Comparison of ENCODE assay signal across 8 mouse cellular contexts in genomic region chr12:69360997-69361899, GRCm38 (mm10). TPM values are rescaled to one million over a fixed set of nuclear protein-coding genes. Genes with fewer than 3 reads are reported as not detected.
DNase-seq lines count a peak whose midpoint lies in the region; ATAC-seq and TF ChIP-seq lines count a peak whose summit lies in the region.
"Not testable (repeated sequence)": the region's sequence is repeated elsewhere in the genome, so short reads cannot be mapped to it uniquely, and the experiment has no call there.

No protein-coding gene starts in this region.

- H3K4me3 ChIP-seq in embryonic facial prominence, embryonic 14.5 days (ENCODE audit: low read depth, low read length), result peak overlapping the region; percentile 46
- H3K4me3 ChIP-seq in limb, embryonic 14.5 days (replicated peaks; ENCODE audit: low read length), result peak overlapping the region; percentile 35
- H3K4me3 ChIP-seq in midbrain, postnatal 0 days (ENCODE audit: low read depth, low read length), result peak overlapping the region; percentile 50

- peak; percentile 69; the same call in 1 of the 2 replicates for TF ChIP-seq POLR2A in limb, embryonic 14.5 days (IDR thresholded peaks at IDR 0.05; ENCODE audit: borderline replicate concordance, extremely low read depth, insufficient read depth, insufficient read length)

- H3K9me3 ChIP-seq in embryonic facial prominence, embryonic 14.5 days (ENCODE audit: control insufficient read depth, low read length); limb, embryonic 14.5 days (ENCODE audit: control insufficient read depth, low read length); midbrain, postnatal 0 days (ENCODE audit: low read length): not testable (repeated sequence)

- H3K27ac ChIP-seq in embryonic facial prominence, embryonic 14.5 days (replicated peaks; ENCODE audit: low read depth, low read length), result peak overlapping the region; percentile 98
- peak overlapping the region; percentile 92 for H3K27ac ChIP-seq in limb, embryonic 14.5 days (replicated peaks; ENCODE audit: low read depth, low read length)
- peak overlapping the region; percentile 81 for H3K27ac ChIP-seq in midbrain, postnatal 0 days (ENCODE audit: low read depth, low read length)

- peak overlapping the region; percentile 70 for H3K9ac ChIP-seq in embryonic facial prominence, embryonic 14.5 days (ENCODE audit: low read depth, low read length)
- peak overlapping the region; percentile 64 for H3K9ac ChIP-seq in limb, embryonic 14.5 days (ENCODE audit: low read depth, low read length, severe bottlenecking)
- H3K9ac ChIP-seq in midbrain, postnatal 0 days (replicated peaks; ENCODE audit: low read length, poor library complexity, severe bottlenecking), result peak overlapping the region; percentile 60

- H3K36me3 ChIP-seq in embryonic facial prominence, embryonic 14.5 days (ENCODE audit: control insufficient read depth, insufficient read depth, low read length); limb, embryonic 14.5 days (ENCODE audit: control insufficient read depth, insufficient read depth, low read length); midbrain, postnatal 0 days (ENCODE audit: insufficient read depth, low read length): not testable (repeated sequence)

- TF ChIP-seq CTCF in midbrain, postnatal 0 days (IDR thresholded peaks at IDR 0.05), result peak; percentile 51

- ATAC-seq in embryonic facial prominence, embryonic 14.5 days (ENCODE audit: low read depth), result peak; percentile 95
- peak; percentile 95 for ATAC-seq in limb, embryonic 14.5 days (ENCODE audit: low FRiP score, low read depth)
- ATAC-seq in midbrain, postnatal 0 days (ENCODE audit: low FRiP score), result peak; percentile 95

- WGBS in embryonic facial prominence, embryonic 14.5 days, result under 1% methylated on average over 39 of the region's 50 CpGs
- under 1% methylated on average over 38 of the region's 50 CpGs for WGBS in limb, embryonic 14.5 days
- WGBS in midbrain, postnatal 0 days, result under 1% methylated on average over 40 of the region's 50 CpGs

- not testable (repeated sequence) for H3K27me3 ChIP-seq in embryonic facial prominence, embryonic 14.5 days (replicated peaks; ENCODE audit: control insufficient read depth, insufficient read depth, low read length); limb, embryonic 14.5 days (ENCODE audit: control insufficient read depth, insufficient read depth, low read length); midbrain, postnatal 0 days (ENCODE audit: insufficient read depth, low read length)

- H3K4me1 ChIP-seq in embryonic facial prominence, embryonic 14.5 days (ENCODE audit: control insufficient read depth, insufficient read depth, low read length); midbrain, postnatal 0 days (ENCODE audit: insufficient read depth, low read length): not testable (repeated sequence)
- peaks cover 15% of the 10 kb centered on the region; the same call in 1 of the 2 replicates for H3K4me1 ChIP-seq in limb, embryonic 14.5 days (ENCODE audit: control insufficient read depth, insufficient read depth, low read length)

- H3K4me2 ChIP-seq in embryonic facial prominence, embryonic 14.5 days (ENCODE audit: low read depth, low read length), result peak overlapping the region; percentile 76
- peak overlapping the region; percentile 75 for H3K4me2 ChIP-seq in limb, embryonic 14.5 days (replicated peaks; ENCODE audit: low read depth, low read length, severe bottlenecking)
- H3K4me2 ChIP-seq in midbrain, postnatal 0 days (ENCODE audit: low read depth, low read length, poor library complexity, severe bottlenecking), result peak overlapping the region; percentile 48

- DNase-seq in 3T3-L1 (ENCODE audit: low read depth, low spot score), result peak; percentile 97
- peak; percentile 98 to 100 for DNase-seq in adrenal gland, postnatal 4 days (ENCODE audit: low spot score in 2 of 2)
- peak; percentile 99 for DNase-seq in embryonic facial prominence, embryonic 14.5 days (ENCODE audit: low spot score)
- peak; percentile 99 for DNase-seq in heart, adult 8-10 months (ENCODE audit: low spot score)
- peak; percentile 99 for DNase-seq in kidney, adult 9 months
- DNase-seq in limb, embryonic 14.5 days (ENCODE audit: low spot score), result peak; percentile 99
- peak; percentile 98 for DNase-seq in midbrain, postnatal 0 days (ENCODE audit: low spot score)
- DNase-seq in spleen, postnatal 14 days (ENCODE audit: low spot score in 2 of 2), result peak; percentile 100

RNA-seq across cellular contexts. Expression of gene Nemf, which starts 4.3 kb away (rescaled TPM):
- total RNA-seq in adrenal gland, postnatal 4 days (2021), result 10 to 100 TPM; 45.4 to 49.9 TPM
- polyA plus RNA-seq in embryonic facial prominence, embryonic 14.5 days (2014; fragmentation: Nextera tagmentation; extraction: Ambion mirVana), result 65.8 and 75.1 TPM in 2 replicates
- 10 to 100 TPM; 18.9 to 22.6 (median 20.7) TPM for total RNA-seq in heart, adult 8-10 months (2022)
- 31.2 and 37.8 TPM in 2 replicates for polyA plus RNA-seq in limb, embryonic 14.5 days (2012; rRNA removed)
- polyA plus RNA-seq in limb, embryonic 14.5 days (2014; fragmentation: Nextera tagmentation; extraction: Ambion mirVana), result 78.6 and 83.0 TPM in 2 replicates
- total RNA-seq in midbrain, postnatal 0 days (2014; rRNA removed), result 24.0 and 40.8 TPM in 2 replicates
- 63.9 and 69.6 TPM in 2 replicates for polyA plus RNA-seq in midbrain, postnatal 0 days (2015; fragmentation: Nextera tagmentation; extraction: Ambion mirVana)

RNA-seq across cellular contexts. Expression of gene Arf6, which starts 10.7 kb away (rescaled TPM):
- total RNA-seq in adrenal gland, postnatal 4 days (2021), result 100 to 1,000 TPM; 100 to 105 TPM
- polyA plus RNA-seq in embryonic facial prominence, embryonic 14.5 days (2014; fragmentation: Nextera tagmentation; extraction: Ambion mirVana), result 62.3 and 66.7 TPM in 2 replicates
- 10 to 100 TPM; 33.7 to 39.7 (median 39.6) TPM for total RNA-seq in heart, adult 8-10 months (2022)
- polyA plus RNA-seq in limb, embryonic 14.5 days (2012; rRNA removed), result 106 and 118 TPM in 2 replicates
- polyA plus RNA-seq in limb, embryonic 14.5 days (2014; fragmentation: Nextera tagmentation; extraction: Ambion mirVana), result 81.4 and 82.2 TPM in 2 replicates
- total RNA-seq in midbrain, postnatal 0 days (2014; rRNA removed), result 122 TPM in 2 replicates
- polyA plus RNA-seq in midbrain, postnatal 0 days (2015; fragmentation: Nextera tagmentation; extraction: Ambion mirVana), result 34.9 and 42.0 TPM in 2 replicates

RNA-seq across cellular contexts. Expression of gene Gm9887, which starts 11.0 kb away (rescaled TPM):
- 1 to 10 TPM; 1.1 to 1.2 TPM for total RNA-seq in adrenal gland, postnatal 4 days (2021)
- 1.7 and 1.8 TPM in 2 replicates for polyA plus RNA-seq in embryonic facial prominence, embryonic 14.5 days (2014; fragmentation: Nextera tagmentation; extraction: Ambion mirVana)
- total RNA-seq in heart, adult 8-10 months (2022), result 1 to 10 TPM in 1 of 4 experiments, under 1 TPM in 3; 0.63 to 1.3 (median 0.77) TPM
- polyA plus RNA-seq in limb, embryonic 14.5 days (2012; rRNA removed), result 0.53 and 0.58 TPM in 2 replicates
- 1.4 and 1.8 TPM in 2 replicates for polyA plus RNA-seq in limb, embryonic 14.5 days (2014; fragmentation: Nextera tagmentation; extraction: Ambion mirVana)
- total RNA-seq in midbrain, postnatal 0 days (2014; rRNA removed), result not detected in 2 replicates
- polyA plus RNA-seq in midbrain, postnatal 0 days (2015; fragmentation: Nextera tagmentation; extraction: Ambion mirVana), result 0.90 and 1.0 TPM in 2 replicates

Comparison
In these comparisons a context has a peak if more than half of its experiments do, and no peak if none do; other contexts are left out.
1. Peak in every context shown above with its lines: DNase-seq, ATAC-seq, H3K4me3 ChIP-seq and H3K27ac ChIP-seq.